Mouse (Mus musculus) C2C12 (cell line): ENCODE data around the gene Spa17.

ENCODE experiments used
- CTCF ChIP-seq: IDR thresholded peaks from one replicate; pipeline ENCODE4 v1.5.1; 2011; ENCODE audit not compliant: control insufficient read depth, insufficient read depth, insufficient read length
- MYOD1 ChIP-seq: IDR thresholded peaks from one replicate; pipeline ENCODE4 v1.6.1; 2011; ENCODE audit warnings: low read depth; ENCODE audit not compliant: control insufficient read depth, insufficient read length
- USF1 ChIP-seq: IDR thresholded peaks from one replicate; pipeline ENCODE4 v1.6.1; 2011; ENCODE audit warnings: low read depth, mild to moderate bottlenecking, control low read depth, moderate library complexity

DNA sequence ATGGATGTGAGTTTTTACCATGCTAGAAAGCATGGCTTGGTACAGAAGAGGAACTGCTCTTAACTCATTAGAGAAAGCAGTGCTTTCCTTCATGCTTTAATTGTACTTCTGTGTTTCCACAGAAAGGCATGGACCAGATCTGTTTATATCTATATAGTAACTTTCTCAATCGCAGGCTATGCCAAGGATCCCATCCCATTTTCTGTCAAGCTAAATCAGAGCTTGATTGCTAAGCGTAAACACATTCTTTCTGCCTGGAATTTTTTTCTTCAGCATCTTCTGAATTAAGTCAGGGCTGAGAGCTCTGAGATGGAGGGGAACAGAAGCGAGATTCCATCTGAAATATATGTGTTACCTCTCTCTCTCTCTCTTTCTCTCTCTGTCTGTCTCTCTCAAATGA, 10.5 kb upstream of the Spa17 start:
- no peak for TF ChIP-seq MYOD1
- TF ChIP-seq CTCF, result no peak
- TF ChIP-seq USF1, result no peak
